Mouse (Mus musculus) cerebellum, adult 9-11 months (tissue): ENCODE results near the gene Olfr825.
"Not testable (repeated sequence)": the region's sequence is repeated elsewhere in the genome, so short reads cannot be mapped to it uniquely, and the experiment has no call there.

Experiments
- DNase-seq: peaks from one replicate; pipeline ENCODE4 v3.0.0; 2022

Gene Olfr825

DNA sequence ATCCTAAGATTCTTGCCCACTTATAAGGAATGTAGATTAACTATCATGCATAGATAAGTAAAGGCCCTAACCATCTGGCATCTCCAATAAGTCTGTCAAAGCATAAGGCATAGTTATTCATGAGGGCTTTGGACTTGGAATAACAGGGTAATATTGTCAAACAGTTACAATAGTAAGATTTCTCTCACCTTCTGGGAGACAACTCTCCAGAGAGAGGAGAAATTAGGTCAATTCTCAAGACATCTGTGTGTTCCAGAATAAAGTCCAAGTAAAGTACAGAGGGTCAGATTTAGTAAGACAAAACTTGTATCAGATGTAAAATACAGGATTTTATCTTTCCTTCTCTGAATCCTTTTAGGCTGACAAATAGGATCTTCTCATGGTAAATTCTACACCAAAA, at the start of gene Olfr825:
Gene Olfr825, minus strand, starts transcription at position 101 of the 400 bp plus-strand sequence.
- DNase-seq: no peak

- DNase-seq: no peak
Measured at GRCm38 (mm10) chr10:130214303-130214702, 47.7 kb upstream of the Olfr825 start, which contains the start of gene Olfr827. Olfr827 (minus strand) TSS chr10:130214403.

DNA sequence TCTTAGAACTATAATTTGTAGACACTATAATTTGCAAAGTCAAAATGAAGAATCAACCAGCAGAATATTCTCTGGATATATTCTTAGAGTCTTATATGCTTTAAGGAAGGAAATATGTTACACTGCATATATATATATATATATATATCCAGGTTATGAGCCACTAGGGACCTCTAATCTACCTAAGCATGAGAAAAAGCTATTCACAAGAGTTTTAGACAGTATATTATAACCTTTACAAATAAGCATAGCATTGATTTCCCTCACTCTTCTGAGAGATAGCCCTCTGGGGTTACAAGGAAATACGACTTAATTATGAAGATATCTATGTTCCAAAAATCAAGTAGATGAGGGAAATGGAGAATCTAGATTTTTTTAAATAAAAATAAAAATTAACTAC, 17.5 kb upstream of the Olfr825 start, which contains the start of gene Olfr826:
Gene Olfr826, minus strand, starts transcription at position 101 of the 400 bp plus-strand sequence.
- DNase-seq: no peak

GRCm38 (mm10) chr10:130165196-130165595, 1.4 kb downstream of the Olfr825 start:
- DNase-seq: no peak

DNA sequence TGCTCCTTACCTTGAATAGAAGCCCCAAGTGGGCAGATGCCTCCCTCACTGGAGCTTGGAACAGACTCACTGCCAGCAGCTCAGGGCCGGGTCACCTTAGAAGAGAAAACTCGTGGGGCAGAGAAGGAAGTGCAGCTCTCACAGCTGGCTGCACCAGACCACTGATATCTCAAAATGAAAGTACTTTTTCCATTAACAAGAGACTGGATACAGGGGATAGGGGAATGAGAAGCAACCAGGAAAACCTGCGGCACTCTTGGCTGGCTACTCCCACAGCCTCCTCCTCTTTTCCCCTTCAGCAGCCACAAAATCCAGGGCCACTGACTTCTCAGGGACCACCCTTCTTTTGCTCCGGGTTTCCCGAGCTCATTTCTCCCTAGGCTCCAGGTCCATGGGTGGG, 22.4 kb downstream of the Olfr825 start:
- DNase-seq: no peak

GRCm38 (mm10) chr10:130142481-130142880, 24.1 kb downstream of the Olfr825 start:
- DNase-seq: not testable (repeated sequence)

DNA sequence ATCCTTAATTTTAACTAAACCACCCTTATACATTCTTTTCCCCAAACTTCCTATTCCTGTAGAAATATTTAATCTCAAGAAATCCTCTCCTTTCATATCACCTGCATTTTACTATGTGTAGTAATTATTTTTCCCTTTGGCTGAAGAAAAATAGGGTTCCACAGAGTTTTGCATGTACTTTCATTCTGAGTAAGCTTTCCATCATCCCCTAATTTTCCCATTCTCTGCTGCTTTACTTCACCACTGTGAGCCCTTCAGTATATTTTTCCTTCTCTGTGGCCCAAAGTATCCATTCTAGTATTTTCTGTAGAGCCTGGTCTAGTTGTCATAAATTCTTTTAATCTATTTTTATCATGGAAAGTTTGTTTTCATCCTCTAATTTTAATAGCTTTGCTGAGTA, 31.8 kb downstream of the Olfr825 start:
- no peak for DNase-seq

DNA sequence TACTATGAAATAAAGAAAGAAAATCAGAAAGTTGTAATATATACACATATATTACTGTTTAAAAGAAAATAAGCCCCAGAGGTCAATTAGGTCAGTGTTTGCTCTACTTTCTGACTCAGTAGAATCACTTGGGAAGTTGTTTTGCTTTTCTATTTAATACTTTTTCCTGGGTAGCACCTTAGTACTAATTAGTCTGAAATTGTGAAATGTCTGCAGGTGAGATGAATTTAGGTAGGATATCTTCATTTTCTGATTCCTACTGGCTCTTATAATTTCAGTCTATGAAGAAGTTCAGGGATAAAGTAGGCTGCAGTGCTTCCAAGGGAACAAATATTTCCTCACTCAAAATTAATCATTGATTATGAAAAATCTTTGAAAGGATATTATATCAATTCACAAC, 36.7 kb downstream of the Olfr825 start, which contains the start of gene Olfr824:
Gene Olfr824, minus strand, starts transcription at position 101 of the 400 bp plus-strand sequence.
- DNase-seq: not testable (repeated sequence)

- DNase-seq: not testable (repeated sequence)
Measured at GRCm38 (mm10) chr10:130116045-130116444, 50.5 kb downstream of the Olfr825 start.

GRCm38 (mm10) chr10:130115283-130115682, 51.3 kb downstream of the Olfr825 start, which contains the start of gene Olfr823:
Olfr823 (minus strand) TSS chr10:130115383.
- DNase-seq: not testable (repeated sequence)
